Mouse (Mus musculus) embryo, embryonic 11.5 days (tissue): Measurements from ENCODE around the gene Rpf1.

ENCODE experiments used
- DNase-seq: peaks from one replicate; pipeline ENCODE4 v3.0.0-alpha.2; 2012; ENCODE audit warnings: low read depth, low spot score

Gene Rpf1

DNA sequence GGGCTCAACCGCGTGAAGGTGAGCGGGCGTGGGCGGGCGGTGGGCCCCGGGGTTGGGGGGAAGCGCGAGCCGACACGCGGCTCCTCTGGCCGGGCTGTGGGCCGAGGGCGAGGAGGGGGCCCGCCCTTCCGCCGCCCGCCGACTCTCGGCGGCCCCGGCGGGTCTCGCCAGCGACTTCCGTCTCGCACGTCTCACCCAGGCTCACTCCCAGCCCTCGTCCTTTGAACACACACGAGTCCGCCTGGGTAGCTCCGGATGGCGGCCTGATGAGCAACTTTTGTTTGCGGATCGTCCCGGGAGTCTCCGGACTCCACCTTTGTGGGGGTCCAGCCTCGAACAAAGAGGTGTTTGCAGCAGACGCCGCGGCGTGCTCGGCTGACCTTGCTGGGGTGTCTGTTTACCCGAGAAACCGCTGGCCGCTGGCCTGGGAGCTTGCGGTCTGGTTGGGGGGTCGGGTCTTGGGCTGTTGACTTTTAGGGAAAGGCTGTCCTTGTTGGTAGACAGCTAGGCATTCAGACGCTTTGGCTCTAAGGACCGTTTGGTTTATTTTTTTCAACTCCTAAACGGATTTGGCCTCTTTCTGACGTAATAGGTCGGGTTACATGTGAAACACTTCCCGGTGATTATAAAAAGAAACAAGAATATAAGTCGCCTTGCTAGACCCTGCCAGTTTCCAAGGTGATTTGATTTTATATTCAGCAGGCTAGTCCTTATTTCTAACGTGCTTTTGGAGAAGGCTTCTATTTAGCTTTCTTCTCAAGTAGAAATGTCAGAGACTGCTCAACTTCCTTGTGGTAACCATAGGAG lies 21.0 kb downstream of the Rpf1 start:
- DNase-seq = no peak

DNA sequence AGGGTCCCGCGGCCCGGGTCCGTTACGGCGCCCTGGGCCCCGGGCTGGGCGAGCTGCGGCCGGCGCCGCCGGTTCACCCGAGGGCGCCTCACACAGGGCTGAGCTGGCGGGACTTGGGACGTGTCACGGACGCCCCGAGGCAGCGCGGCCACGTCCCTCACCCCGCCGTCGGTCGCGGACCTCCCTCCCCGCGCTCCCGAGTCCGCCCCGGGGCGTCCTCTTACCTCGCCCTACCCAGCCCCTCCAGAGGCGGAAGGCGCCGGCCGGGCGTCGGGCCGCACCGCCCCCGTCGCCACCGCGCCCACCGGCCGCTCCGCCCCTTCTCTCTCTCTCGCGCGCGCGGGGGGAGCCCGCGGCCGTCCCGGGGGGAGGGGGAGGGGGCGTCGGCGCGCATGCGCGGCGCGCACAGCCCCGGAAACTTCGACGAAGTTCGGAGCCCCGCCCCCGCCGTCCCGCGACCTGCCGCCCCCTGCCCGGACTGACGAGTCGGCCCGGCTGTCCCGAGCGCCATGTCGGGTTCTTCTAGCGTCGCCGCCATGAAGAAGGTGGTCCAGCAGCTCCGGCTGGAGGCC lies 21.7 kb downstream of the Rpf1 start, which contains the start of the genes Spata1 and Gng5:
Spata1 (minus strand) TSS at position 323 of the 572 bp plus-strand sequence.
Gng5 (plus strand) TSS at position 377 of the 572 bp plus-strand sequence.
- DNase-seq = peak; percentile 81

DNA sequence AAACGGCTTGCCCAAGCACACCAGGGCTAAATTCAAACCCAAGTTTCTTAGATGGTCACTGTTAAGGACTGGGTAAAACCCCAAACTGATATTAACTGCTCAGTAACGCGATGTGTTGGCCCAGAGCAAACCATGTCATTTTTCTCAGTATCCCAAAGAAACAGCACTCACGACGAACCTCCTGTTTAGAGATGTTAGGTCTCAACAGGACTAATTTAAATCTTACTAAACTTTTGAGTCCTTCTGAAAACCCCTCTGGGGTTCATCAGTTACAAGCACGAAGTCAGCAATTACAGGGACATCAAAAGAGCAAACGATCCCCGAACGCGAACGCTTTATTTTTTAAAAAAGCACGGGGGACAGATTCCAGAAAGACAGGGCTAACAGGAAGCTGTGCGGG lies 22.2 kb downstream of the Rpf1 start:
- no peak for DNase-seq

DNA sequence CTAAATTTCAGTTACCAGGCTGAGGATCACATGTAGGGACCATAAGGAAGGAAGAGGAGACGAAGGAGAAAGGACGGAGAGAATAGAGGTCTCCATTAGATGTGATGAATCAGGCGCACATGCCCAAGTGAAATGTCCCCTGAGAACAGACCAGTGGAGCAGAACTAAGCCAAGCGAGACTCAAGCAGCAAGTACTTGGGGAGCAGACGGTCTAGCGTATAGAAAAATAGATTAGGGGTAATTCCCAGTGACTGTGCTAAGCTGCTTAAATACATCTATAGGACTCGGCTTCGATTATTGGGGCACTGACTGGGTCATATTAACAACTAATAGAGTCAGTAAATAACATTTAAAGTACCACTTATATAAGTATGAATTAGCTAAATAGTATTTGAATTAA lies 26.3 kb downstream of the Rpf1 start:
- DNase-seq = no peak

DNA sequence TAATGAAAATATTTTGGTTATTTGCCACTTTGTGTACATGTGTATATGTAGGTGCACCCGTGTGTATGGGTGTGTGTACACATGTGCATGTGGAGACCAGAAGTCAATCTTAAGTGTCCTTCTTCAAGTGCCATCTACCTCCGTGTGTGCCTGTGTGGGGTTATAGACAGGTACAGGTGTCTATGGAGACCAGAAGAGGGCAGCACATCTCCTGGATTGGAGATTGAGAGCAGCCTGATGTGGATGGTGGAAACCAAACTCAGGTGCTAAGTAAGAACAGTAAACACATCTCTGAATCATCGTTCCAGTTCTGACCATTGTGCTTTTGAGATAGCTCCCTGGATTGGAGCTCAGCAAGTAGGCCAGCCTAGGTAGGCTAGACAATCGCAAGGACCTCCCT lies 34.8 kb downstream of the Rpf1 start:
- DNase-seq = no peak

DNA sequence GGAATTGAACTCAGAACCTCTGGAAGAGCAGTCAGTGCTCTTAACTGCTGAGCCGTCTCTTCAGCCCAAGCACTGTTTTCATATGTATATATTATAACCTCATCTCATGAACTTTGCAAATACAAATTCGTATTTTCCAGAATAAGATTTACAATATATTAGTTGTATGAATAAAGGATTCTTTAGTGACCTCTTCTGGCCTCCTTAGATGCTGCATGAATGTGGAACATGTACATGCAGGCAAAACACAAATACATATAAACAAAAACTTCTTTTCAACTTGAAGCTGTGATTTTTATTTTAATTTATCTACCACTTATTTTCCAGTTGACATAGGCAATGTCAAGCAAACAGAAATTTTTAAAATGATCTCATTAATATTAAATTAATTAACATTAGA lies 39.2 kb downstream of the Rpf1 start:
- no peak for DNase-seq

DNA sequence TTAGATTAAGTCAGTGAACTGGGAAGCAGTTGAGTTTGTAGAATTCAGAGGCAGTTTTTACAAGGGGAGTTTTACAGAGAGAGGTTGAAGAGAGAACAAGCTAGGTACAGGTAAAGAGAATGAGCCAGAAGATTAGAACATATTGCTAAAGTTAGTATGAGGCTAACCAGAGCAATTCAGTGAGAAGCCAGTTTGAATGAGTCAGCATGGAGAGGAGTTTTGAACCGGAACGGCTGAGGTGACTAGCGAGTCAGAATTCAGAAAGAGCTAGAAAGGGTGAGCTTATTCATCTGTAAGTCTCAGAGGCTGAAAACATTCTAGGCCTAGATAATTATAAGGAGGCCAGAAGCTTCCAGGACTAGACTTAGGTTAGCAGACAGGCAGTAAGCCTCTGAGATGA lies 46.8 kb downstream of the Rpf1 start:
- no peak for DNase-seq

DNA sequence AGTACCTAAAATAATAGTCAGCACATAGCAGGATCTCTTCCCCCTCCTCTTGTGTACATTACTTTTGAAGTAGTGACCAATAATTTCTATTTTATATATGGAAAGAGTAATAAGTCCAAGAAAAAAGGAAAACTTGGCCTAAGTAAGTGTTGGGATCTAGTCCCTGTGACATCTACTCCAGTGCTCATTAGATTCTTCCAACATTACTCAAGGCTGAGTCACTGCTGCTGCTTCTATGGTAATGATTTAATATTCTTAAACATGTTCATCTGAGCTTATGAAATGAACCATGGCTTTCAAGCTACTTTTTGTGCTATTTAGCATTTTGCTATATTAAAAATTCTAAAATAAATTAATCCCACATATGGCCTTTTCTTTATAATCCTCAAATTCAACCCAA lies 47.5 kb downstream of the Rpf1 start:
- no peak for DNase-seq

DNA sequence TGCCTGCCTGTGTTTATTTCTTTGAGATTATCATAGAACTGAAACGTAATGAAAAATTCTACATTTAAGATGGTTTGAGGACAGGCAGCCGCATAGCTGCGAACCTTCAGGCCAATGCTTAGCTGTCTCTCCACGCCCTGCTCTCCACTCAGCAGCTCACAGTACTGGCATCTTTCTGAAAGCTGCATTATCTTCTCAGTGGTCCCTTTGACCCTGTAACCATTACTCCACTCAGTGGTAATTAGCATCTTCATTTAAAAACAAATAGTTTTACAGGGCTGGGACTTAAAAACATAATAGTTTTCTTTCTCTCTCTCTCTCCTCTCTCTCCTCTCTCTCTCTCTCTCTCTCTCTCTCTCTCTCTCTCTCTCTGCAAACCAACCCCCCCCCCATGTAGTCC lies 48.6 kb downstream of the Rpf1 start:
- DNase-seq = no peak

DNA sequence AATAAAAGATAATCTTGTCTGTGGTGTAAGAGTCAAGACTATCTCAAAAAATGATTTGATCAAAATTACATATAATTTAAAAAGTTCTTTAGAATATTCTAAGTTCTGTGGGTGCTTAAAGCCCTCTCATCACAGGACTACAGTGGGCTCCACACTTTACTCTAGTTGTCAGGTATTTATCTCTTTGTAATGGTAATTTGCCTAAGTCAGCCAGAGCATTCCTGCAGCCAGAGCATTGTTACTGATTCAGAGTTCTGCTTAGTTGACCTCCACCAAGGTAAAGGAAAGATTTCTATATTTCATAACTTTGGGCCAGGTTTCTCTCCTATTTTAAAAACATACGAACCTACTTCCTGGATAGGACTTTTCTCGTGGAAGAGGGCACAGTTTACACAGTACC lies 52.0 kb downstream of the Rpf1 start:
- DNase-seq = no peak

DNA sequence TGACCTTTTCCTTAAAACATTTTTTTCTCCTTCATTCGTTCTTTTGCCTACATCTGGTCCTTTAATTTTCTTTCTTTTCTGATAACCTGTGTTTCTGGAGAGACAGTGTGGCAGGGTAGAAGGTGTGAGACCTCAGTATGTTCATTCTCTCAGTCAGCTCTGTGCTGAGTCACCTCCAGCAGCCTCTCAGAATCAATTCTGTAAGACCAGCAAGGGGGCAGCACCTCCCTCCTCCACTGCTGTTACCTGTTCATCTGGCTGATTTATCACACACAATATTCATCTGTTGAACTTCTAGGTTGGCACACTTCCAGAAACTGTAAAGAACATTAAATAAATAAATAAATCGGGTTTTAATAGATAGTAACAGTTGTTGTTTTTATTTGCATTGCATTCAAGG lies 58.3 kb downstream of the Rpf1 start:
- DNase-seq = no peak
